Mouse (Mus musculus) small intestine, adult 10 weeks (tissue): ENCODE results near the gene Vmn2r117. TPM values are rescaled to one million over a fixed set of nuclear protein-coding genes. Genes with fewer than 3 reads are reported as not detected.

Source experiments
- polyA plus RNA-seq: library from polyadenylated mRNA; stranded (reverse); fragments of 350-450 nt; fragmentation: Illumina TruSeq; extraction: RNeasy Lipid Tissue Mini Kit (QIAGEN cat#74804); gene quantifications from one replicate; pipeline ENCODE4 v1.2.3, GENCODE M21; 2014; ENCODE audit warnings: low replicate concordance

The Vmn2r117 gene
- not detected for polyA plus RNA-seq

GRCm38 (mm10) chr17:23479599-23479998, at the start of gene Vmn2r117:
Gene Vmn2r117, minus strand, starts transcription at chr17:23479699.

Other genes starting within 250 kb of the Vmn2r117 start
- gene Vmn2r114, start 167.2 kb downstream of the Vmn2r117 start, polyA plus RNA-seq: not detected
- gene Vmn2r115, start 136.0 kb downstream of the Vmn2r117 start, polyA plus RNA-seq: not detected
- not detected for gene Vmn2r116, start 95.1 kb downstream of the Vmn2r117 start, polyA plus RNA-seq
- gene Zfp213, start 84.5 kb upstream of the Vmn2r117 start, polyA plus RNA-seq: 0.33 TPM
- gene Zfp13, start 119.8 kb upstream of the Vmn2r117 start, polyA plus RNA-seq: not detected
- gene Zscan10, start 121.2 kb upstream of the Vmn2r117 start, polyA plus RNA-seq: not detected
- 0.82 TPM for gene Mmp25, start 165.6 kb upstream of the Vmn2r117 start, polyA plus RNA-seq
- gene Bicdl2, start 180.8 kb upstream of the Vmn2r117 start, polyA plus RNA-seq: 0.85 TPM
- 2.0 TPM for gene Hcfc1r1, start 193.9 kb upstream of the Vmn2r117 start, polyA plus RNA-seq
- gene Thoc6, start 194.2 kb upstream of the Vmn2r117 start, polyA plus RNA-seq: 3.2 TPM
- not detected for gene Tnfrsf12a, start 197.8 kb upstream of the Vmn2r117 start, polyA plus RNA-seq
- not detected for gene Cldn6, start 199.6 kb upstream of the Vmn2r117 start, polyA plus RNA-seq
- not detected for gene Cldn9, start 204.3 kb upstream of the Vmn2r117 start, polyA plus RNA-seq
- not detected for gene 1520401A03Rik, start 243.1 kb upstream of the Vmn2r117 start, polyA plus RNA-seq
- 1.6 TPM for gene Pkmyt1, start 246.6 kb upstream of the Vmn2r117 start, polyA plus RNA-seq